In the genomic region with DNA sequence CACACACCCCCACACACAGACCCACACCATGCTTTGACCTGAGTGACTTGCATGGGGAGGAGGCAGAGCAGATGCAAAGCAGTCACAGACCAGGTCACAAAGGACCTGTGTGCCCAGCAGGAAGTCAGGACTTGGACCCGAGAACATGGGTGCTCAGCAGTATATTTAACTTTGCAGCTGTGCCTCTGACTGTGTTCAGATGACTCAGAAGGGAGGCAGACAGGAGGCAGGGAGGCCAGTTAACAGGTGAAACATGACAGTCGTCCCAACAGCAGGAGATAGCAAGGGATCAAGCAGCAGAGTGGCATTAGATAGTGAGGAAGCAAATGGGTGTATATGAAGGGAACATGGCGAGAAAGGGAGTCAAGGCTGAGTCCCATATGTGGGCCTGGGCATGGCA, we compare ENCODE assay signal across 15 mouse cellular contexts. TPM values are rescaled to one million over a fixed set of nuclear protein-coding genes. Genes with fewer than 3 reads are reported as not detected.
DNase-seq lines count a peak whose midpoint lies in the region; ATAC-seq and TF ChIP-seq lines count a peak whose summit lies in the region.
"Had no signal": no experiment of that assay in that cellular context is flagged by ENCODE, and none has a peak within 500 bp of the region (broad histone marks: within the 10 kb centered on the region; RNA-seq: fewer than 3 reads in every experiment).

No protein-coding gene starts in this region.

- H3K9ac ChIP-seq in hindbrain, embryonic 12.5 days, result no peak overlapping the region
- H3K9ac ChIP-seq: forebrain, embryonic 12.5 days; neural tube, embryonic 12.5 days had no signal

- DNase-seq in layer of hippocampus, adult 2 months (ENCODE audit: low spot score in 2 of 2), result no peak
- DNase-seq in layer of hippocampus, adult 9-11 months, result no peak
- DNase-seq in 3134 (ENCODE audit: extremely low read depth, insufficient read length, low spot score), result peak; percentile 53
- peak; percentile 32 for DNase-seq in A20 (ENCODE audit: low read depth, low spot score)
- no peak for DNase-seq in kidney, postnatal 10 days
- DNase-seq: adrenal gland, adult 8-10 months; cerebellum, adult 11 months; cerebellum, postnatal 14 days; kidney, adult 9 months; left cerebral cortex, postnatal 4 days had no signal

- 53% methylated on average over 3 of the region's 3 CpGs for WGBS in small intestine, adult 2 months
- WGBS in hindbrain, embryonic 12.5 days, result 58% methylated on average over 3 of the region's 3 CpGs

- no peak overlapping the region for H3K4me2 ChIP-seq in hindbrain, embryonic 12.5 days (replicated peaks)
- H3K4me2 ChIP-seq: forebrain, embryonic 12.5 days; neural tube, embryonic 12.5 days had no signal

- TF ChIP-seq POLR2A in small intestine, adult 2 months (IDR thresholded peaks at IDR 0.05; ENCODE audit: low read depth, low read length), result no peak

- H3K4me3 ChIP-seq in layer of hippocampus, adult 2 months, result no peak overlapping the region
- no peak overlapping the region for H3K4me3 ChIP-seq in small intestine, adult 2 months (ENCODE audit: low read depth, low read length)
- H3K4me3 ChIP-seq in hindbrain, embryonic 12.5 days, result no peak overlapping the region
- H3K4me3 ChIP-seq: forebrain, embryonic 12.5 days; neural tube, embryonic 12.5 days had no signal

- peaks cover 7% of the 10 kb centered on the region for H3K4me1 ChIP-seq in small intestine, adult 2 months (ENCODE audit: control insufficient read depth, insufficient read depth, insufficient read length, low read length)
- H3K4me1 ChIP-seq in hindbrain, embryonic 12.5 days, result peaks cover 2% of the 10 kb centered on the region; the same call in 1 of the 2 replicates
- H3K4me1 ChIP-seq: forebrain, embryonic 12.5 days; neural tube, embryonic 12.5 days had no signal

- no peaks in the 10 kb centered on the region for H3K36me3 ChIP-seq in small intestine, adult 2 months (ENCODE audit: control insufficient read depth, insufficient read depth, low read length)
- H3K36me3 ChIP-seq in hindbrain, embryonic 12.5 days, result no peaks in the 10 kb centered on the region
- H3K36me3 ChIP-seq: forebrain, embryonic 12.5 days; neural tube, embryonic 12.5 days had no signal

- H3K27ac ChIP-seq in layer of hippocampus, adult 2 months, result peak overlapping the region; percentile 77; the same call in 1 of the 2 replicates
- peak overlapping the region; percentile 35 for H3K27ac ChIP-seq in small intestine, adult 2 months (ENCODE audit: insufficient read depth, low read depth, low read length)
- H3K27ac ChIP-seq in hindbrain, embryonic 12.5 days, result no peak overlapping the region
- H3K27ac ChIP-seq: forebrain, embryonic 12.5 days; neural tube, embryonic 12.5 days had no signal

- no peak for TF ChIP-seq CTCF in layer of hippocampus, adult 2 months (conservative IDR thresholded peaks at IDR 0.05)
- no peak for TF ChIP-seq CTCF in small intestine, adult 2 months (IDR thresholded peaks at IDR 0.05; ENCODE audit: extremely low read depth, insufficient read length, insufficient replicate concordance, low read depth, low read length)

- H3K27me3 ChIP-seq in small intestine, adult 2 months (ENCODE audit: control insufficient read depth, insufficient read depth, low read length), result no peaks in the 10 kb centered on the region
- no peaks in the 10 kb centered on the region for H3K27me3 ChIP-seq in hindbrain, embryonic 12.5 days
- H3K27me3 ChIP-seq: forebrain, embryonic 12.5 days; neural tube, embryonic 12.5 days had no signal

- no peaks in the 10 kb centered on the region for H3K9me3 ChIP-seq in hindbrain, embryonic 12.5 days (replicated peaks)
- H3K9me3 ChIP-seq: forebrain, embryonic 12.5 days; neural tube, embryonic 12.5 days had no signal

- ATAC-seq in hindbrain, embryonic 12.5 days (ENCODE audit: low FRiP score), result no peak

RNA-seq across cellular contexts. Expression of gene Lmod1, which starts 22.3 kb away (rescaled TPM):
- under 1 TPM; 0.39 to 0.61 TPM for total RNA-seq in layer of hippocampus, adult 2 months (2021)
- polyA plus RNA-seq in small intestine, adult 2 months (2012; rRNA removed), result 13.3 and 16.0 TPM in 2 replicates
- polyA plus RNA-seq in hindbrain, embryonic 12.5 days (2016; fragmentation: Nextera tagmentation; extraction: Ambion mirVana), result 0.44 and 0.94 TPM in 2 replicates
- total RNA-seq: megakaryocyte-erythroid progenitor cell, adult 5-6 weeks had no signal

RNA-seq across cellular contexts. Expression of gene Shisa4, which starts 28.1 kb away (rescaled TPM):
- total RNA-seq in layer of hippocampus, adult 2 months (2021), result 100 to 1,000 TPM; 121 TPM
- 3.9 and 6.5 TPM in 2 replicates for polyA plus RNA-seq in small intestine, adult 2 months (2012; rRNA removed)
- polyA plus RNA-seq in hindbrain, embryonic 12.5 days (2016; fragmentation: Nextera tagmentation; extraction: Ambion mirVana), result 64.1 and 69.8 TPM in 2 replicates
- total RNA-seq: megakaryocyte-erythroid progenitor cell, adult 5-6 weeks had no signal

RNA-seq across cellular contexts. Expression of gene Timm17a, which starts 33.3 kb away (rescaled TPM):
- 100 to 1,000 TPM; 177 to 178 TPM for total RNA-seq in layer of hippocampus, adult 2 months (2021)
- 22.5 and 24.1 TPM in 2 replicates for polyA plus RNA-seq in small intestine, adult 2 months (2012; rRNA removed)
- polyA plus RNA-seq in hindbrain, embryonic 12.5 days (2016; fragmentation: Nextera tagmentation; extraction: Ambion mirVana), result 141 and 147 TPM in 2 replicates

Comparison
In these comparisons a context has a peak if more than half of its experiments do, and no peak if none do; other contexts are left out.
1. DNase-seq: peak in 3134 (single experiment) and A20 (single experiment); none in layer of hippocampus, adult 2 months (0 of 2), layer of hippocampus, adult 9-11 months (single experiment) and kidney, postnatal 10 days (single experiment).